Comparison of ENCODE assay signal across 22 mouse cellular contexts in genomic region chr8:94343778-94344320, GRCm38 (mm10). TPM values are rescaled to one million over a fixed set of nuclear protein-coding genes. Genes with fewer than 3 reads are reported as not detected.
DNase-seq lines count a peak whose midpoint lies in the region; ATAC-seq and TF ChIP-seq lines count a peak whose summit lies in the region.
"Had no signal": no experiment of that assay in that cellular context is flagged by ENCODE, and none has a peak within 500 bp of the region (broad histone marks: within the 10 kb centered on the region; RNA-seq: fewer than 3 reads in every experiment).

No protein-coding gene starts in this region.

- no peak overlapping the region for H3K9ac ChIP-seq in forebrain, embryonic 15.5 days (replicated peaks)
- H3K9ac ChIP-seq in forebrain, embryonic 16.5 days (replicated peaks; ENCODE audit: low read depth, low read length) = no peak overlapping the region
- no peak overlapping the region for H3K9ac ChIP-seq in heart, postnatal 0 days (replicated peaks; ENCODE audit: low read depth, low read length)
- peak overlapping the region; percentile 40; the same call in 1 of the 2 replicates for H3K9ac ChIP-seq in liver, adult 2 months (ENCODE audit: low read depth, low read length)
- H3K9ac ChIP-seq: embryonic facial prominence, embryonic 15.5 days; heart, embryonic 13.5 days; hindbrain, embryonic 12.5 days; limb, embryonic 15.5 days; neural tube, embryonic 12.5 days had no signal

- no peaks in the 10 kb centered on the region for H3K9me3 ChIP-seq in forebrain, embryonic 15.5 days
- H3K9me3 ChIP-seq in forebrain, embryonic 16.5 days (ENCODE audit: control insufficient read depth, low read length) = no peaks in the 10 kb centered on the region
- H3K9me3 ChIP-seq in heart, postnatal 0 days (replicated peaks; ENCODE audit: control insufficient read depth, low read length) = no peaks in the 10 kb centered on the region
- H3K9me3 ChIP-seq: embryonic facial prominence, embryonic 10.5 days; embryonic facial prominence, embryonic 15.5 days; G1E; heart, embryonic 13.5 days; hindbrain, embryonic 12.5 days; limb, embryonic 10.5 days; limb, embryonic 15.5 days; midbrain, embryonic 10.5 days; neural tube, embryonic 12.5 days had no signal

- H3K79me2 ChIP-seq in liver, adult 2 months (ENCODE audit: control insufficient read depth, insufficient read depth, low read length) = no peaks in the 10 kb centered on the region; the same call in 1 of the 2 replicates

- ATAC-seq in forebrain, embryonic 15.5 days (replicated peaks) = 0 out of 2 replicates have a peak, but pooled peaks have one; percentile 19
- no peak for ATAC-seq in forebrain, embryonic 16.5 days
- ATAC-seq in heart, postnatal 0 days (ENCODE audit: insufficient read depth, low read depth) = peak; percentile 25; the same call in 1 of the 2 replicates
- ATAC-seq: forebrain, embryonic 14.5 days; midbrain, embryonic 16.5 days had no signal

- H3K27ac ChIP-seq in forebrain, embryonic 15.5 days (replicated peaks) = no peak overlapping the region
- H3K27ac ChIP-seq in forebrain, embryonic 16.5 days (ENCODE audit: low read length) = no peak overlapping the region
- H3K27ac ChIP-seq in heart, postnatal 0 days (ENCODE audit: low read depth) = peak overlapping the region; percentile 43
- no peak overlapping the region for H3K27ac ChIP-seq in liver, adult 2 months (replicated peaks; ENCODE audit: insufficient read depth, low read depth, low read length)
- H3K27ac ChIP-seq: embryonic facial prominence, embryonic 10.5 days; embryonic facial prominence, embryonic 15.5 days; heart, embryonic 13.5 days; hindbrain, embryonic 12.5 days; kidney, postnatal 0 days; limb, embryonic 10.5 days; limb, embryonic 15.5 days; midbrain, embryonic 10.5 days; neural tube, embryonic 12.5 days; stomach, postnatal 0 days had no signal

- H3K36me3 ChIP-seq in forebrain, embryonic 15.5 days = no peaks in the 10 kb centered on the region
- H3K36me3 ChIP-seq in forebrain, embryonic 16.5 days (ENCODE audit: control insufficient read depth, insufficient read depth) = no peaks in the 10 kb centered on the region
- H3K36me3 ChIP-seq in heart, postnatal 0 days (replicated peaks; ENCODE audit: control insufficient read depth, insufficient read depth, low read length) = no peaks in the 10 kb centered on the region
- H3K36me3 ChIP-seq in liver, adult 2 months (ENCODE audit: control insufficient read depth, insufficient read depth, low read length) = no peaks in the 10 kb centered on the region
- H3K36me3 ChIP-seq: embryonic facial prominence, embryonic 10.5 days; embryonic facial prominence, embryonic 15.5 days; G1E; heart, embryonic 13.5 days; hindbrain, embryonic 12.5 days; limb, embryonic 10.5 days; limb, embryonic 15.5 days; midbrain, embryonic 10.5 days; neural tube, embryonic 12.5 days had no signal

- no peak for TF ChIP-seq CTCF in heart, postnatal 0 days (IDR thresholded peaks at IDR 0.05; ENCODE audit: low read depth)
- TF ChIP-seq CTCF in liver, adult 2 months (IDR thresholded peaks at IDR 0.05; ENCODE audit: low read depth, low read length) = no peak

- no peaks in the 10 kb centered on the region for H3K4me1 ChIP-seq in forebrain, embryonic 15.5 days
- no peaks in the 10 kb centered on the region for H3K4me1 ChIP-seq in forebrain, embryonic 16.5 days (replicated peaks; ENCODE audit: control insufficient read depth, insufficient read depth, low read length)
- H3K4me1 ChIP-seq in heart, postnatal 0 days (ENCODE audit: control insufficient read depth, insufficient read depth) = no peaks in the 10 kb centered on the region
- H3K4me1 ChIP-seq in liver, adult 2 months (ENCODE audit: control insufficient read depth, insufficient read depth, low read length) = peaks cover 4% of the 10 kb centered on the region
- H3K4me1 ChIP-seq: embryonic facial prominence, embryonic 10.5 days; embryonic facial prominence, embryonic 15.5 days; hindbrain, embryonic 12.5 days; limb, embryonic 10.5 days; limb, embryonic 15.5 days; midbrain, embryonic 10.5 days; neural tube, embryonic 12.5 days had no signal

- DNase-seq in heart, postnatal 0 days (ENCODE audit: low spot score) = no peak
- no peak for DNase-seq in heart, adult 9 months (ENCODE audit: low spot score in 2 of 2)
- DNase-seq in liver, adult 2 months (ENCODE audit: extremely low read depth, low read depth, low spot score) = no peak
- DNase-seq in liver (no peak), R1 (ENCODE audit: low read depth, low spot score) (peak; percentile 21)

- H3K4me2 ChIP-seq in forebrain, embryonic 15.5 days (replicated peaks) = no peak overlapping the region
- H3K4me2 ChIP-seq in forebrain, embryonic 16.5 days (ENCODE audit: low read length) = no peak overlapping the region
- no peak overlapping the region for H3K4me2 ChIP-seq in heart, postnatal 0 days (ENCODE audit: low read depth, low read length)
- H3K4me2 ChIP-seq: embryonic facial prominence, embryonic 15.5 days; heart, embryonic 13.5 days; hindbrain, embryonic 12.5 days; limb, embryonic 15.5 days; neural tube, embryonic 12.5 days had no signal

- no peak for TF ChIP-seq POLR2A in liver, adult 2 months (IDR thresholded peaks at IDR 0.05; ENCODE audit: extremely low read depth, insufficient read depth, low read length)

- TF ChIP-seq EP300 in heart, postnatal 0 days (IDR thresholded peaks at IDR 0.05; ENCODE audit: low read depth) = no peak

- WGBS in forebrain, embryonic 15.5 days = 90% methylated on average over 11 of the region's 11 CpGs
- 90% methylated on average over 11 of the region's 11 CpGs for WGBS in forebrain, embryonic 16.5 days
- WGBS in heart, postnatal 0 days = 84% methylated on average over 11 of the region's 11 CpGs
- 93% methylated on average over 11 of the region's 11 CpGs for WGBS in liver, adult 2 months

- H3K4me3 ChIP-seq in forebrain, embryonic 15.5 days = no peak overlapping the region
- no peak overlapping the region for H3K4me3 ChIP-seq in forebrain, embryonic 16.5 days (replicated peaks; ENCODE audit: low read length)
- H3K4me3 ChIP-seq in heart, postnatal 0 days (ENCODE audit: low read depth, low read length) = no peak overlapping the region
- H3K4me3 ChIP-seq in liver, adult 2 months (ENCODE audit: insufficient read depth, low read depth, low read length) = no peak overlapping the region
- H3K4me3 ChIP-seq: embryonic facial prominence, embryonic 10.5 days; embryonic facial prominence, embryonic 15.5 days; heart, embryonic 13.5 days; hindbrain, embryonic 12.5 days; limb, embryonic 10.5 days; limb, embryonic 15.5 days; midbrain, embryonic 10.5 days; myocyte; neural tube, embryonic 12.5 days had no signal

- H3K27me3 ChIP-seq in forebrain, embryonic 15.5 days = no peaks in the 10 kb centered on the region
- no peaks in the 10 kb centered on the region for H3K27me3 ChIP-seq in forebrain, embryonic 16.5 days (replicated peaks; ENCODE audit: control insufficient read depth, insufficient read depth, low read length)
- H3K27me3 ChIP-seq in heart, postnatal 0 days (ENCODE audit: control insufficient read depth, insufficient read depth, low read length) = no peaks in the 10 kb centered on the region
- no peaks in the 10 kb centered on the region for H3K27me3 ChIP-seq in liver, adult 2 months (ENCODE audit: control insufficient read depth, insufficient read depth, low read length)
- H3K27me3 ChIP-seq: embryonic facial prominence, embryonic 15.5 days; hindbrain, embryonic 12.5 days; limb, embryonic 15.5 days; neural tube, embryonic 12.5 days had no signal

RNA-seq across cellular contexts. Expression of gene Slc12a3, which starts 14.8 kb away (rescaled TPM):
- not detected in 2 replicates for polyA plus RNA-seq in forebrain, embryonic 15.5 days (2015; fragmentation: Nextera tagmentation; extraction: Ambion mirVana)
- polyA plus RNA-seq in forebrain, embryonic 16.5 days (2015; fragmentation: Nextera tagmentation; extraction: Ambion mirVana) = 0.10 TPM in 1 of 2 replicates, not detected in the other
- 0.58 TPM in 1 of 2 replicates, not detected in the other for total RNA-seq in heart, postnatal 0 days (2014; rRNA removed; ENCODE audit: low replicate concordance)
- 0.07 and 0.14 TPM in 2 replicates for polyA plus RNA-seq in heart, postnatal 0 days (2015; fragmentation: Nextera tagmentation; extraction: Ambion mirVana)
- 0.18 and 0.47 TPM in 2 replicates for total RNA-seq in liver, adult 2 months (2014; rRNA removed)
- polyA plus RNA-seq in liver, adult 2 months (2012; rRNA removed) = 0.04 and 0.05 TPM in 2 replicates
- total RNA-seq: gastrocnemius, postnatal 25 days had no signal
- polyA plus RNA-seq: embryonic facial prominence, embryonic 10.5 days; forebrain, embryonic 14.5 days; G1E; heart, embryonic 13.5 days; hindbrain, embryonic 12.5 days; limb, embryonic 10.5 days; limb, embryonic 15.5 days; midbrain, embryonic 10.5 days; midbrain, embryonic 16.5 days had no signal

RNA-seq across cellular contexts. Expression of gene Herpud1, which starts 42.4 kb away (rescaled TPM):
- 62.5 and 66.5 TPM in 2 replicates for polyA plus RNA-seq in forebrain, embryonic 15.5 days (2015; fragmentation: Nextera tagmentation; extraction: Ambion mirVana)
- 68.0 and 78.0 TPM in 2 replicates for polyA plus RNA-seq in forebrain, embryonic 16.5 days (2015; fragmentation: Nextera tagmentation; extraction: Ambion mirVana)
- 177 and 179 TPM in 2 replicates for total RNA-seq in heart, postnatal 0 days (2014; rRNA removed; ENCODE audit: low replicate concordance)
- 131 and 159 TPM in 2 replicates for polyA plus RNA-seq in heart, postnatal 0 days (2015; fragmentation: Nextera tagmentation; extraction: Ambion mirVana)
- total RNA-seq in liver, adult 2 months (2014; rRNA removed) = 575 and 759 TPM in 2 replicates
- polyA plus RNA-seq in liver, adult 2 months (2012; rRNA removed) = 421 and 468 TPM in 2 replicates
